Mouse (Mus musculus) testis, postnatal 14 days (tissue): ENCODE results near the gene Nms.

Experiments
- DNase-seq: peaks from one replicate; pipeline ENCODE4 v3.0.0; 2021; ENCODE audit warnings: low spot score

Gene Nms

DNA sequence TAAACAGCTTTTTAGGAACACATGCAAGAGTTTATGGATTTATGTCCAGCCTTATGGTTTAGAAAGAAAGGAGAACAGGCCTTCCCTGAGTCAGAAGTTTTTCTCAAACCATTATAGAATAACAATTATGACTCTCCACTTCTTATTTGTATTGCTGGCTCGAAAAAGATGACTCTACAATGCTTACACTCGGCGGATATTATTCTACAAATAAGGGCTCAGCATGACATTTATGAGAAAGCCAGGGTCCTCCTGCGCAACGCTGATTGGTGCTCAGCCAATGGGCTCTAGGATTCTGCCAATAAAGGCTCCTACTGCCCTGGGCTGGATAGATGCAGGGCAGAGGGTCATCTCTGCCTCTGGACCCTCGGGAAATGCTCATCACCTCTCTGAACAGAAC is at the start of gene Nms:
Nms (plus strand) TSS at position 301 of the 400 bp plus-strand sequence.
- DNase-seq: no peak

DNA sequence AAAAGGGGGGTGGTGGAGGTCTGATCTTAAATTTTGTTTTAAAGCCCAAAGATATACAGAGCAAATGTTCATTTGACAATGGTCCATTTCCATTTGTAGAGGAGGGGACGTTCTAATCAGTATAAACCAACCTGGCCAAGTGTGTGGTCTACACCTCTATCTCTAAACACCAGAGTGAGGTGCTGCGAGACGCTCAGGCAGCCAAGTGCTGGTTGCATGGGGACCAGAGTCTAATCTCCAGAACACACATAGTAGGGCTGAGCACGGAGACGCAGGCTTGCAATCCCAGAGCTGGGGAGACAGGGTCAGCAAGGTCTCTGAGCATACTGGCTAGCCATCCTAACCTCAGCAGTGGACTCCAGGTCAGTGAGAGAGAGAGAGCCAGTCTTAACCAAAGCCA is 47.5 kb upstream of the Nms start:
- no peak for DNase-seq

DNA sequence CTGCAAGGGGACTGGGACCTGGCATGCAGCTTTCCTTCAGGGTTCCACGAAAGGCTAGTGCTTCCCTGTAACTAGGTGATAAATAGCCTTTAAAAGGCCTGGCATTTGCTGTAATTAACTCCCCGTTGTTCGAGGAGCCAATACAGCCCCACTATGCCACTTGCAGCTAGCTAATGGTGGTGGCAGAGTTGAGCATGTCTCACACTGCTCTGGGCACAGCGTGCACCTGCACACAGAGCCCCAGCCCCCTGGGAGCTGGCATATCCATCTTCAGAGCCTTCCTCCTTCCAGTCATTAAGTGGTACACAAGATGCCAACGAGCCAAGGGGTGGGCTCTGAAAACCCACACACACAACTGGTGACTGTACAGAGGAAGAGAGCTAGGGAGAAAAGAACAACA is 45.9 kb upstream of the Nms start:
- no peak for DNase-seq

DNA sequence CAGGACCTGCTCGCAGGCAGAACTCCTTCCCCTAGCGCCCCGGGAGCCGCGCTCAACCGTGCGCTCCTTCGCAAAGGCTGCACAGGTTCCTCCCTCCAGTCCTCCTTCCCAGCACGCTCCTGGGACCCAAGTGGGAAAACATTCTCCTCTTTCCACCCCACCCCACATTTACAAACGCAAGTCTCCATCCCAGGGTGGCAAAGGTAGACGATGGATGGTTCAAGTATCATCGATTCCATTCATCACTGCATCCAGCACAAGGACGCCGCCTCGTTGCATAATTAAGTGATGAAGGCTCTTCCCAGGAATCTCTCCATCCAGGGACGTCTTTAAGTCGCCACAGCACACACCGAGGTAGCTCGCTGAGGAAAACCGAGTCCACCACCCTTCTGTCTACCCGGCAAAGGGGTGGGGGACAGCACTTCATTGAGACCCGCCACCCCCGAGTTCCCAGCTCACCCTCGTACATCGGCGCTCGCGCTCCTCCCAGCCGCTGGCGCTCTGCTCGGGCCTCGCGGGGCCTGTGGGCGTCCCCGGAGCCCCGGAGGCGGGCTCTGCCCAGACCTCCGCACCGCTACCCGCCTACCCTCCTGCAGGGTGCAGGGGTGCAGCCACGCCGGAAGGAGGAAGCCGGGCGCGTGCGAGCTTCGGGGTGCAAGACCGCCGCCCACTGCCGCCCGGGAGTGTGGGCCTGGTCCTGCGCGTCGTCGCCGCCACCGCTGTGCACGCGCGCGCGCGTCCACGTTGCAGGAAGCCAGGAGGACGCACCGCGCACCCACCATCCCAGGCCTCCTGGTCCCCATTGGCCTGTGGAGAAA is 41.3 kb upstream of the Nms start, which contains the start of gene Chst10:
Chst10 (minus strand) TSS at position 731 of the 818 bp plus-strand sequence.
- DNase-seq: peak; percentile 73

DNA sequence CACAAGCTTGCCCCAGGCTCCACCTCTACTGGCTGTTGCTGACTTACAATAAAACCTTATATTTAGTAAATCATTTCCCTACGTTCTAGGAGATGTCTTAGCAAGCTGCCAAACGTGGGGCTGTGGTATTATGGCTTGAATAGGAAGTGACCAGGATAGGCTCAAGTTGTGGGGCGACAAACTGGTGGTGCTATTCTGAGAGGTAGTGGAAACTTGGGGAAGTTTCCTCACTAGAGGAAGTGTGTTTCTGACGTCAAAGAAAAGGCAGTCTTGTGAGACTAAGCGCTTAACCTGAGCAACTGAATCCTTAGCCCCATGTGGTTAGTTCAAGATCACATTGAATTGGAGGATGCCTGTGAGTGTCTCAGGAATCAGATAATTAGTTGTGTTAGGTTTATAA is 36.4 kb upstream of the Nms start:
- DNase-seq: no peak

DNA sequence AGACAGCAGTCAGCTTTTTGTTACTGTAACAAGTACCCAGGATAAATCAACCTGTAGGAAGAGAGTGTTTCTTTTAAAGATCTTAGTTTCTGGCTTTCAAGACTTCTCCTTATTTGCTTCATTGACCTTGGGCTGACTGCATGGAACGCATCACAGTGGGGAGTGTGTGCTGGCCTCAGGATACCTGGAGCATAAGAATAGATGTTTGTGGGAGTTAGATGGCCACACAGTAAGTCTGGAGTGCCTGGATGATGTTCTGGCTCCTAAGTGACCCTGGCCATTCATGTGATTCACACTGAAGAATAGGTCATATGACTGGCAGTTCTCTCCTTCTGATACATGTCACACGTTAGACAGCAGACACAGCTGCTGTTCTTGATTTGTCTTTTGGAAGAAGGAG is 35.0 kb upstream of the Nms start:
- DNase-seq: no peak

DNA sequence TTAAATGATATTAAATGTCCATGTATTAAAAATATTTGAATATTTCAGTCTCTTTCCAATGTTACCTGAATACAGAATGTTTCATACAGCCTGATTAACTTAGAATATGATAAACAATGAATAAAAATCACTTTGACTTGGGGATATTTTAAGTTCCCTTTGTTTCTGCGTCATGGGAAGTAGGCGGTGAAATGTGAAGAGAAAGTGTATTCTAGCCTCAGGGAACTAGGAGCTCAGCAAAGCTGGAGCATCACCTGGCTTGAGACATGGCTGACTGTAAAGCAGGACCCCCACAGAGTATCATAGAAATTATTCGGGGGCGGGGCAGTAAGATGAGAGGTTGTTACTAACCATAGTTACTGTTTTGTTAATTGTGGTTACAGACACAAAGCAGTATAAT is 10.0 kb upstream of the Nms start:
- no peak for DNase-seq

DNA sequence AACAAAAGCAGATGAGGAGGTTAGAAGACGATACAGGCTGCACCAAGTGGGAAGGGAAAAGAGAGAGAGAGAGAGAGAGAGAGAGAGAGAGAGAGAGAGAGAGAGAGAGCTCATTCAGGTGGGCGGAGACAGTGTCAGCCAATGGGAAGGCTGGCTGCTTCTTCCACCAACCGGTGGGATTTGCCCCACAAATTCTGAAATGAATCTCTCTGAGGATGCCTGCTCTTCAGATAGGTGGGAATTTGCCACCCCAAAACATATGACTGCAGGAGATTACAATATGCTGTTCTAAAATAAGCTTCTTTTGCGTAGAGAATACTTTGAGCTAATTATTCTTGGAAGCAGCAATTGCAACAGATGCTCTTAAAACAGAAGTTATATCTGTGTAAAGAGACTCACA is 9.5 kb upstream of the Nms start:
- DNase-seq: no peak

DNA sequence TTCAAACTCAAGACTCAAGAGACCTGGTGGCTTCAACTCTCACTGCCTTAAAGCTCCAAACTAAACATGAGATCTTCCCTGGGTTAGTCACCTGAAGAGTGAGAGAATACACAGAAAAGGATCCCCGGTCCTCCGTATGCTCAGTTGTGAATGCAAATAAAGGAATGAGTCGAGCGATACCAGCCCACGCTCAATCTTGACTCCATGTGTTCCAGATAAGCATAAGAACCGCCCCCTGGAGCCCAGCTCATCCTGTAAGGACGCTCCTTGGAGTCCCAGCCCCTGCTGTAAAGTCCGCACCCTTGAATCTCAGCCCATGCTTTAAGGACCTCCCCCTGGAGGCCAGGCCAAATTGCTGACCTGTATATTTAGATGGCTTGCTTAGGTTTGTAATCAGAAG is 8.2 kb upstream of the Nms start:
- DNase-seq: no peak

DNA sequence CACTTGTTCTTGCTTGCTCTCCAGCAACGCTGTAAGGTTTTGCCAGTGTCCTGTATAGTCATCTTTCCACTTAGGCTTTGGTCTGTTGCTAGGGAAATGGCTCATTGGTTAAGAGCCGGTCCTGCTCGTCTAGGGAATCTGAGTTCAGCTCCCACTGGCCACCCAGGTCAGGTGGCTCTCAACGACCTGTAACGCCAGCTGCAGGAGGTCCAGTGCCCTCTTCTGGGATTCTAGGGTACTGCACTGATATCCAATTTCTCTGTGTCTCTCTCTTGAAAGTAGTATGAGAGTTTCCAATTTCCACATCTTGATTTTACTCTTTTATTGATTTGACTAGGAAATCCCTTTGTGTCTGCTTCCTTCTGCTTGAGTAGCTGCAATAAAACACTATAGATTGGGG is 4.3 kb upstream of the Nms start:
- no peak for DNase-seq

DNA sequence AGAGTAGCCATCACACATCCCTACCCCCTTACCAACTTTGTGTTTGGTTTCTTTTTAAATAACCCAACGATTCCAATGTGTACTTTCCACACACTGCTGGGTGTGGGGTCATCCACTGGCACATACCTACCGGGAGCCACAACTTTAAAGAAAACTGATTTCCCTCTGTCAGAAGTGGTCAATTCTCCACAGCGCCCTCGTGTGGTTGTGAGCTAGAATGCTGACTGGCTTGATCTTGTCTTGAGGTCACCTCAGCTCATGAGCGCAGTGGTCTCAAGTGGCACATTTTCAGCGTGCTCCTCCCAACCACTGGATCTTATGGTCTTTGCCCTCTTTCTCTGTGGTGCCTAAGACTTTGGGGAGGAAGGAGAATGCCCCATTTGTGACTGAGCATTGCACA is 2.2 kb upstream of the Nms start:
- peak; percentile 20 for DNase-seq

DNA sequence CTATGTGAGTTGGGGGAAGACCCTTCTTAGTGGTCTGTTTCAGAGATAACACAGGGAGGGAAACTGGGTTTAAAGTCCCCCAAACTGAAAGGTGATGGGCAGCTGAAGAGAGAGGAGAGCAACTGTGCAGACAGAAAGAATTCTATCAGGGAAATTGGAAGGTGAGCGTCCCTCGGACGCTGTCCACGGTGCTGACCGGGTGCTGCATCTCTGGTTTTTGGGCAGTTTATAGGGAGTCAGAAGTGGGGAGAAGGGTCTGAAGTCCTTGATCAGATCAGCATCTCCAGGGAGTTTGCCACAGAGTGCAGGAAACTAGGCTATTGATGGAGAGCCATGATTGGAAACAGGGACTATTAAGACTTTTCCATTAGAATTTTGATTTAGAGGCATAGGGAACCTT is 659 bp downstream of the Nms start:
- DNase-seq: no peak

DNA sequence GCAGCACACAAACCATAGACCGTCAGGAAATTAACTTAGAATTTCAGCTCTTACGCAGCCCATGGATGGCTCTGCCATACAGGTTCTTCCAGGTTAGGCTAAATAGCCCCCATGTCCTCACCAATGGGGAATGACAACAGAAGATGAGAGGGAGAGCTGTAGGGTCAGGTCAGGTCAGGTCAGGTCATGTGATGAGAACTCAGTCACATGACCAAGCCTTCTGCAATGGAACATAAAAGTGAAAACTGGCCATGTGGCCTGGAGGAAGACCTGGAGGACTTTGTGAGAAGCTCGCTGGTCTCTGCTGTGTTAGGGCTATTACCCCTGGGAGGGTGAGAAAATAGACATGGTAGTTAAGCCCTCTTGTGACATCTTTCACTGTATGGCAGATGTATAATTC is 17.5 kb downstream of the Nms start:
- no peak for DNase-seq

DNA sequence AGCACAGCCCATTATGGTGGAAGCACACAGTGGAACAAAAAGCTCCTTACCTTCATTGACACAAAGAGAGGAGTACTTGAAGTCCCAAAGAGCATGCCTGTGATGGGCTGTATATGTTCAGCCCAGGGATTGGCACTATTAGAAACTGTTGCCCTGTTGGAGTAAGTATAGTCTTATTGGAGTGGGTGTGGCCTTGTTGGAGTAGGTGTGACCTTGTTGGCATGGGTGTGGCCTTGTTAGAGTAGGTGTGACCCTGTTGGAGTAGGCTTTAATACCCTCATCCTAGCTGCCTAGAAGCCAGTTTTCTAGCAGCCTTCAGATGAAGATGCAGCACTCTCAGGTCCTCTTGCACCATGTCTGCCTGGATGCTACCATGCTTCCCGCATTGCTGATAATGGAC is 30.2 kb downstream of the Nms start:
- no peak for DNase-seq

DNA sequence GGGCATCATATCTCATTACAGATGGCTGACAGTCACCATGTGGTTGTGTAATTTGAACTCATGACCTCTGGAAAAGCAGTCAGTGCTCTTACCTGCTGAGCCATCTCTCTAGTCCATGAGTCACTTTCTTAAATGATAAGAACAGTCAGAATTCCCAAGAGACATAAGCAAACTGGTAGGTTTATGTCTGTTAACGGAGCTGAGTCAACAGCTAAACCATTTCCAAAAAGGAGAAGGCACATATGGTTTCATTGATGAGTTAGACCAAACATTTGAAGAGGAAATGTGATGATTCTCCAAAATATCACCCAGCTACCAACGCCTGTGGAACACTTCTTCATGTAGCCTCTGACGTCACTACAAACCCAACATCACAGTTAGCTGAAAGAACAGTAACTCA is 32.8 kb downstream of the Nms start:
- no peak for DNase-seq

DNA sequence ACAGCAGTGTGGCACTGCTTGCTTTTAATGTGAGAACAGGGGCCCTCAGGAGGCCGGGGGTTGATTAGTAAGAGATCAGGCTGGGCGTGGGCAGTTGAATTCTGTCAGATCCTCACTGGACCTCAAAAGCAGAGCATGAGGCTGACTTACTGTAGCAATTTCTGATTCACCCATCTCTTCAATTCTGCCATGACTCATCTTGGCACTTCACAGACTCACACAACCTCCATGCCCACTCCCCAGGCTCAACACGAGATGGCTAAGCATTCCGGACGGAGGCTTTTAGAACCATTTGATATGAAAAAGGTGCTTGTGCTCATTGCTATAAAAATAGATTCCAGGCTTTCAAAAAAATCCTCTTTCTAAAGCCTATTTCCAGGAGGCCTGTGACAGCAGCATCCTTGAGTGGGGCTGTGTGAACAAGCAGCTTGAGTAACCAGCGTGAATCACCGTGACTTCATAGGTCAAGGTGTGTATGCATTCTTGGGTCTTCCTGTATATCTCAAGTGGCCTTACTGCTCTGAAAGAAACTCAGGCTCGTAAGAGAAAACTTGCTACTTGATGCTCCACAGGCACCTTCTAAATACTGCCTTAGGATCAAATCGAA is 34.1 kb downstream of the Nms start:
- DNase-seq: no peak

DNA sequence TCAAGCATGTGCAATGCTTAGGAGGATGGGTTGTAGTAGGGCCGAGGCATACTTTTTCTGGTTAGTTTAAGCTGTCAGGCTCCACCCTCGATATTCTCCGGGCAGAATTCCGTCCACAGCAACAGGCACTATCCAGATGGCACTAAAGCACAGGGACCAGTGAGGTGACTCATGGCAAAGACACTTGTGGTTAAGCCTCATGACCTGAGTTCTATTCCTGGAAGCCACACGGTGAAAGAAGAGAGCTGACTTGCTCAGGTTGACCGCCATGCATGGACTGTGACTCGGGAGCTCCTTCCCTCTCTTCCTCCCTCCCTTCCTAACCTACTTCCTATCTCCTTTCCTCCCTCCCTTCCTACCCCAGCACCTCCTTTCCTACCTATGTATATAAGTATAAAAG is 41.0 kb downstream of the Nms start:
- DNase-seq: no peak

DNA sequence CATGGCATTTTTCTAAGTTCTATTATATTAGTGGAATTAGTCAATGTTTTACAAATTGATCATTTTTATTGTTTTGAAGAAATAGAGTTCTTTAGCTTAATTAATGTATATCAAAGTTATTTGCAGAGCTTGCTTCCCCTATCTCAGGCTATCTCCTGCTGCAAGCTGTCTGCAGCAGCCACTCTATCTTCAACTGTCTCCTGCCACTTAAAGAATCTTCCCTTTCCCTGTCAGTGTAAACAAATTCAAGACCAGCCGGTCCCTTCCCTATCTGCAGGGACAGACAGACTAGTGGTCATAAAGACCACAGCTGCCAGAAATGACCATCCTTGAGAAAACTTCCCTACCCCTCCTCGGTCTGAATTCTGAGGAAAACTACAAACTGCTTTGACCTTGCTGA is 44.9 kb downstream of the Nms start:
- DNase-seq: no peak

DNA sequence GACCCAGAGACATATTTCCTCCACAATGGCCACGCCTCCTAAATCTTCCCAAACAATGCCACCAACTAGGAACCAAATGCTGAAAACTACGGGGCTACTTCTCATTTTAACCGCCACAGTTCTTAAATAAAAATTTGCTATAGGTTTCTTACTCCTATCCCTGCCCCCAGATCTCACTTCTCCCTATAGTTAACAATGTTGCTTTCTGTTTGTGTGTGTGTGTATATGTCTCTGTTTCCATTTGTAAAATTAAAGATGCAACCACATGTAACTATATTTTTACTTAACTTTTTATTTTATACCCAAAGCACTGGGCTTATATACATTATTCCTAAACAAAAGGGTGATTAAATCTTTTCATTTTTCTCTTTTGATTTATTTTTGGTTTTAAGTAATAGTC is 46.4 kb downstream of the Nms start, which contains the start of gene Pdcl3:
Pdcl3 (plus strand) TSS at position 301 of the 400 bp plus-strand sequence.
- DNase-seq: no peak

DNA sequence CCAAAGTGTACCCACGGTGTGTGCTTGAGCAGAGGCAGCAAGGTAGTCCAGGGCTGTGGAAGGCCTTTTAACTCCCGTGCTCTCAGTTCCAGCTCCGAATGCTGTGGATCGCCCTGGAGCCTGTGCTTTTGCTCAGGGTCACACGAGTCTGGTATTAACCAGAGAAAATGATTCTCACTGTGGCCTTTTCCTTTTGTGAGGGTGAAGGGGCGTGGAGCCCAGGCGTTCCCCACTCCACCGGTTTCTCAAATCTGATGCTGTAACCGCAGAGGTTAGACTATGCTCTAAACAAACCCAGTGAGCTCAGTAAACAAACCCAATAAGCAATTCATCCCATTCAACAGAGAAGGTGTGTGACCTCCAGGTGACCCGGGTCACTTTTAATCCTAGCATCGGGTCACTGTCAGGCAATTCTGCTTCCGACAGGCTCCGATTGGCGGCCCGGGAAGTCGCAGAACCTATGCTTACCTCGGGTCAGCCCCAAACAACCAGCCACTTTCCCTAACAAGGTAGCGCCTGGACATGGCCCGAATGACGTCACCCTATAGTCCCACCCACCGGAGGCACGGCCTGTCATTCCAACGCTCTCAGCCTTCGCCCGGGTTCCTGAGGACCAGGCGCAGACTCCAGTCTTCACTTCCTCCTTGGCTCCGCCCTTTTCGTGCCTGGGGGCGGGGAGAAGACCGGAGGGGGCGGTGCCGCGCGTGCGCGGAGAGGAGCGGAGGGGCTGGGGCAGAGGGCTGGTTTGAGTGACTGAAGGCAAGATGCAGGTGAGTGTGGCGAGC is 48.3 kb downstream of the Nms start:
- peak; percentile 97 for DNase-seq

DNA sequence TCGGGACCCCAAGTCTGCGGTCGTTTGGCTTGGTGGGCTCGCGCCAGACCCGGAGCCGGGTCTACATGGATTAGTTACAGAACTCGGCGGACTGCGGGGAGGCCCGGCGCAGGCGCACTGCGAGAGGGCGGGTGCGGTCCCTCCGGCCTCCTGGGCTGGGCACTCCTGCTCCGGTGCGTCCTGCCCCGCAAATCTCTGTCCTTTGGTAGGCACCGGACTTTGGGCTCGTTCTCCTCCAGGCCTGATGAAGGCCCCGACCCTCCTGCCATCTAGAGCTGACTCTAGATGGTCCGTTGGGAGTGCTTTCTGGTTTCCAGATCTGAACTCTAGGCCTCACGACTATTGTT is 48.9 kb downstream of the Nms start:
- no peak for DNase-seq

DNA sequence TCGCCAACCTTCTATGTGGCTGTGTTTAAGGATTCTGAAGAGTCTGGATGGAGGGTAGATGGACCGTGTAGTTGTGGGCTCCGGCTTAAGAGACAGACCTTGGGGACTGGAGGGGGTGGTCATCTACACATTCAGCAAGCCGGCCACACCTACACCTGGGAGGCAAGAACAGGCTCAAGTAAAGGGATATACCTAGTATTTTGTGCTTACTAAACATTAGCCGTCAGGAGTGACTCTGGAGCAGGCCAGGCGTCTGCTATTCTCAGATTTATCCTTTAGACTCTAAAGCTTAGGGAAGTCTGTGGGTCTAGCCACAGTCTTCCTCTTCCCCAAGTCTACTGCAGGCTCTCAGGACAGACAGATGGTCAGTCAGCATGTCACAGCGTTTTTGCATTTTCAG is 49.4 kb downstream of the Nms start:
- DNase-seq: no peak

DNA sequence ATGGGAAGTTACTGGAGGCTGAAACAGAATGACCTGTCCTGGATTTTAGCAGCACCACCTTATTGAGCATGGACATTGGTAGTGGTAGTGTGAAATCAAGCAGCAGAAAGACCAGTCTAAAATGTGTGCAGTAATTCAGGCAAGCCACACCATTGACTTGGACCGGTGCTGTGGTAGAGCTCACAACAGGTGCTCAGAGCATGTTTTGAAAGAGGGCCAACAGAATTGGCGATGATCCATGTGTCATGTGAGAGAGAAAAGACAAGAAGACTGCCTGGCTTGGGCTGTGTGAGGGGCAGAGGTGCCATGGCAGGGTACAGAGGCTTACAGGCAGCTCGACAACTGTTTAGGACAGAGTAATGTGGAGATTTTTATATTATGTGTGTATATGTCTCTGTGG is 53.4 kb downstream of the Nms start:
- DNase-seq: no peak
